Mouse (Mus musculus): ENCODE measurements around the gene Krtap5-2. TPM values are rescaled to one million over a fixed set of nuclear protein-coding genes. Genes with fewer than 3 reads are reported as not detected.

The Krtap5-2 gene
- not detected for polyA plus RNA-seq (2017; shearing (Covaris generic))

GRCm38 (mm10) chr7:142175905-142176304 lies at the start of gene Krtap5-2:
Gene Krtap5-2 (minus strand): TSS chr7:142176005.

GRCm38 (mm10) chr7:142211559-142211958 lies 35.8 kb upstream of the Krtap5-2 start, which contains the start of gene Gm7579:
Gene Gm7579 (plus strand): TSS chr7:142211859.

GRCm38 (mm10) chr7:142201064-142201463 lies 25.3 kb upstream of the Krtap5-2 start, which contains the start of gene Krtap5-3:
Gene Krtap5-3 (plus strand): TSS chr7:142201364.

GRCm38 (mm10) chr7:142190289-142190688 lies 14.5 kb upstream of the Krtap5-2 start, which contains the start of gene Gm10153:
Gene Gm10153 (minus strand): TSS chr7:142190389.

GRCm38 (mm10) chr7:142165639-142166038 lies 10.2 kb downstream of the Krtap5-2 start, which contains the start of gene Gm4553:
Gene Gm4553 (minus strand): TSS chr7:142165739.

GRCm38 (mm10) chr7:142157013-142157412 lies 18.8 kb downstream of the Krtap5-2 start, which contains the start of gene Gm29735:
Gene Gm29735 (minus strand): TSS chr7:142157113.

DNA sequence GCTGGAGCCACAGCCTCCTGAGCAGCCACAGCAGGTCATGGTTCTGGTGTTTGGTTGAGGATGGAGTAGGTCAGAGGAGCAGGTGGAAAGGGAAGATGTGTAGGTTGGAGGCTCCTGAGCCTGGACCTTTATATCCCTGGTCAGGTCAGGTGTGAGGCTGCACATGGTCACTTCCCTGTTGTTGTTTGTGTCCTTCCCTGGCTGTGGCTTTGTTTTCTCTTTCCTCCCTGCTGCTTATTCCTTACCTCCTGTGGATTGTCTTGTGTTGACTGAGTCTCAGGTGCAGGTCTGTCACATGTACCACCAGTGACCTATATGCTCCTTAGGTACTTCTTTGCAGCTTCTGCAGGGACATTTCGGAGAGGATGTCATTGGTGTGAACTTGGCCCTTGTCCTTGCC lies 31.3 kb downstream of the Krtap5-2 start, which contains the start of gene Gm45337:
Gm45337 (minus strand) TSS at position 101 of the 400 bp plus-strand sequence.

DNA sequence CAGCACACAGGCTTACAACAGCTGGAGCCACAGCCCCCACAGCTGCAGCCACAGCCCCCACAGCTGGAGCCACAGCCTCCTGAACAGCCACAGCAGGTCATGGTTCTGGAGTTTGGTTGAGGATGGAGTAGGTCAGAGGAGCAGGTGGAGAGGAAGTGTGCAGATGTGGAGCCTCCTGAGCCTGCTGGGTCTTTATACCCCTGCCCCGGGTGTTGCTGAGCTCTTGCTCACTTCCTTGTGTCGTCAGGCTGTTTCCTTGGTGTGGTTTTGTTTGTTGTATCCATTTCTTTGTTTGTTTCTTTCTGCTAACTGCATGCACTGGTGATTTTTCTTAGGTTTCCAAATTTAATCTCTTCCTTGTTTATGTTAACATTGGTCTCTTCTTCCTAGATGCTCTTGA lies 39.9 kb downstream of the Krtap5-2 start, which contains the start of gene Gm39115:
Gm39115 (minus strand) TSS at position 101 of the 400 bp plus-strand sequence.

Other genes starting within 250 kb of the Krtap5-2 start
- gene Brsk2, start 226.3 kb downstream of the Krtap5-2 start, polyA plus RNA-seq (2017; shearing (Covaris generic)), result 0.68 TPM
- 98.5 TPM for gene Mob2, start 114.9 kb downstream of the Krtap5-2 start, polyA plus RNA-seq (2017; shearing (Covaris generic))
- gene Dusp8, start 80.2 kb downstream of the Krtap5-2 start, polyA plus RNA-seq (2017; shearing (Covaris generic)), result not detected
- gene Gm45618, start 55.3 kb downstream of the Krtap5-2 start, polyA plus RNA-seq (2017; shearing (Covaris generic)), result not detected
- gene Gm39115, start 40.0 kb downstream of the Krtap5-2 start, polyA plus RNA-seq (2017; shearing (Covaris generic)), result not detected
- not detected for gene Gm45337, start 31.4 kb downstream of the Krtap5-2 start, polyA plus RNA-seq (2017; shearing (Covaris generic))
- not detected for gene Gm29735, start 18.9 kb downstream of the Krtap5-2 start, polyA plus RNA-seq (2017; shearing (Covaris generic))
- gene Gm4553, start 10.3 kb downstream of the Krtap5-2 start, polyA plus RNA-seq (2017; shearing (Covaris generic)), result not detected
- gene Gm10153, start 14.4 kb upstream of the Krtap5-2 start, polyA plus RNA-seq (2017; shearing (Covaris generic)), result not detected
- gene Krtap5-3, start 25.4 kb upstream of the Krtap5-2 start, polyA plus RNA-seq (2017; shearing (Covaris generic)), result not detected
- not detected for gene Gm7579, start 35.9 kb upstream of the Krtap5-2 start, polyA plus RNA-seq (2017; shearing (Covaris generic))
- gene Krtap5-5, start 54.0 kb upstream of the Krtap5-2 start, polyA plus RNA-seq (2017; shearing (Covaris generic)), result not detected
- gene Gm40460, start 65.1 kb upstream of the Krtap5-2 start, polyA plus RNA-seq (2017; shearing (Covaris generic)), result not detected
- gene Gm2431, start 82.3 kb upstream of the Krtap5-2 start, polyA plus RNA-seq (2017; shearing (Covaris generic)), result not detected
- not detected for gene Gm4559, start 98.4 kb upstream of the Krtap5-2 start, polyA plus RNA-seq (2017; shearing (Covaris generic))
- not detected for gene Krtap5-1, start 121.1 kb upstream of the Krtap5-2 start, polyA plus RNA-seq (2017; shearing (Covaris generic))
- not detected for gene Krtap5-4, start 127.5 kb upstream of the Krtap5-2 start, polyA plus RNA-seq (2017; shearing (Covaris generic))
- 2.5 TPM for gene Ifitm10, start 197.7 kb upstream of the Krtap5-2 start, polyA plus RNA-seq (2017; shearing (Covaris generic))
- gene Gm49369, start 206.7 kb upstream of the Krtap5-2 start, polyA plus RNA-seq (2017; shearing (Covaris generic)), result not detected
- gene Ctsd, start 212.0 kb upstream of the Krtap5-2 start, polyA plus RNA-seq (2017; shearing (Covaris generic)), result 443 TPM

Measured in inflammation-experienced regulatory T-cells, adult 16 weeks (primary cell).